Mouse (Mus musculus): ENCODE measurements at regions not wholly inside any gene's neighbourhood (a gene's known extent, or its start where the extent isn't known, plus 50 kb on each side); places are given as distances from the start of the nearest gene placed in this dataset.

DNA sequence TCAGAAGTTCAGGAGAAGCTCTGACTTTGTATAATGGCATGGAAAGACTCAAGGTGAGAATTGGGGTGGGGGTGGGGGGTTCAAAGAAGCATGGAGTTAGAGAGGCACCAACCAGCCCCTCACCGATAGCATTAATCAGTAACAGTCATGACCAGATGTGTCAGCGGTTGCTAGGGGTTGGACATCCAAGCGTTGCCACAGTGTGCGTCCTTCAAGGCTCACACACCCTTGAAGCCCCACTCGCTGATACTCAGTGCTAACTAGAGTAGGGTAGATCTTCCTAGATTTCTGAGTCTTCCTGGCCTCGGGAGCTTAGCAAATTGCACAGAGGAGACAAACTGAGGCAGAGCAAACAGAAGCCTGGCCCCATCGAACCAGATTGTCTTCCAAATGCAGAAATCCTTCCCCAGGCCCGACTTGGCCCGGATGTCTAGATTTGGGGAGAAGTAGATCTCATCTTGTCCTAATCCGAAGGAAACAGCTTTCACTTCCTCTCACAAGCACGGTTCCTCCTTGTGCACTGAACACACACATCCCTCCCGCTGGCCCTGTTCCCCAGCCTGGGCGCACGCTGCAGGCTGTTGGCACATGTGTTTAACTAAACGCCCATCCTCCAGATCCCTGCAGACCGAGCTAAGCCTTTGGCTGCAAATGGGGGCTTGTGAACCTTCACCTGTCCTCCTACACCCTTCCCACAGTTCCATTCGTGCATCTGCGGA is 73.1 kb upstream of the Vrk1 start:
- DNase-seq = peak; percentile 31
- TF ChIP-seq CTCF (IDR thresholded peaks at IDR 0.05) = no peak
- intact Hi-C loops (cut with DNase I) = no loop called here
- H3K4me3 ChIP-seq = no peak overlapping the region
- no peak overlapping the region for H3K27ac ChIP-seq

DNA sequence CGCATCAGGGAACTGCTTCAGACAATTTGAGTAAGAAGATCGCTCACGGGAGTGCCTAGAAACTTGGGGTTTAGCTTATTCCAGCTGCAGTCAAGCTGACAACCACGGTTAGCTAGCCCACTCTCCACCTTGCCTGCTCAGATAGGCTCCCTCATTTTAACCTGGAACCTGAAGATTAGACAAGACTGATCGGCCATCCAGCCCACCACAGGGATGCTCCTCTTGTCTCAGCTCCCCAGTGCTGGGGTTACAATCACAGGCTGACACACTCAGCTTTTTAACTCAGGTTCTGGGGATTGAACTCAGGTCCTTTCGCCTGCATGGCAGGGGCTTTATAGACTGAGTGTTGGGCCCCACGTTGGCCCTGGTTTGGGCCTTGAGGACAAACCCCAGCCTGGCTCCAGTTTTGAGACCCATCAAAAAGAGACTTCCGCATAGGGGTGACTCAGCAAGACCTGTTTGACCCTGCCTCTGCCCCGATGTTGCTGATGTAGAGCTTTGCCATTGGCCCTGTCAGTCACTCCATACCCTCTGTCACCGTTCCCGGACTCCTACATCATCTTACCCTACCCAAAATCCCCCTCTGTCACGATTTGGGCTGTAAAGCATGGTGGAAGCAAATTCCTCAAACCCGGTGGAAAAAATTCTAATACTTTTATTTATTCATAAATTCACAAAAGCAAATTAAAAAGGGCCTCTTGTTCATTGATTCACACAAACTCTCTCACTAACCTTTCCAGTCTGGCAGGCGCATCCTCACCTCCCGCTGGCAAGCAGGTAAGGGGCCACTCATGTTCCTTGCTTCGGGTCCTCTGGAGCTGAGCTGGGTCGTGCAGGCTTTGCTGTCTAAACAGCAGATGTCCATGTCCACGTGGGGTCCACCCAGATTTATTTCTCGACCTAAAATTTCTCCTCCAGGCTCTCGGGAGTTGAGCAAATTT is 67.6 kb upstream of the Vrk1 start:
- Histone ChIP-seq H3K27ac (no peak overlapping the region), H3K4me3 (no peak overlapping the region)
- DNase-seq = no peak
- TF ChIP-seq CTCF (IDR thresholded peaks at IDR 0.05) = no peak
- intact Hi-C loops (cut with DNase I) = no loop called here

DNA sequence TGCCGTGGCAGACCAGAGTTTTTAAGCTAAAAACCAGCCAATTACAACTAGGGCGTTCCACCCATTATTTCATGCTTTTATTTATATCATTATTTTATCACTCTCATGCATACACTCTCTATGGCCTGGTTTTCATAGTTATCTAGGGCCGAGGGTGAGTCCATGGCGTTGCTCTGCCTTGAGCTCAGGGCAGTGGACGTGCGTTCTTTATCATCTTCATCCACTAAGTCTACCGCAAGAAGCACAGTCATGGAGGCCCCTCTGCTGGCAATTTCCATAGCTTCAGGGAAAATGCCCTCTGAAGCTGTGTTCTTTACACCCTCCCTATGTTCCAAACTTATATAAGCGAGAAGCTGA is 67.0 kb upstream of the Vrk1 start:
- Histone ChIP-seq H3K27ac (no peak overlapping the region), H3K4me3 (no peak overlapping the region)
- TF ChIP-seq CTCF (IDR thresholded peaks at IDR 0.05) = no peak
- DNase-seq = no peak
- intact Hi-C loops (cut with DNase I) = no loop called here

DNA sequence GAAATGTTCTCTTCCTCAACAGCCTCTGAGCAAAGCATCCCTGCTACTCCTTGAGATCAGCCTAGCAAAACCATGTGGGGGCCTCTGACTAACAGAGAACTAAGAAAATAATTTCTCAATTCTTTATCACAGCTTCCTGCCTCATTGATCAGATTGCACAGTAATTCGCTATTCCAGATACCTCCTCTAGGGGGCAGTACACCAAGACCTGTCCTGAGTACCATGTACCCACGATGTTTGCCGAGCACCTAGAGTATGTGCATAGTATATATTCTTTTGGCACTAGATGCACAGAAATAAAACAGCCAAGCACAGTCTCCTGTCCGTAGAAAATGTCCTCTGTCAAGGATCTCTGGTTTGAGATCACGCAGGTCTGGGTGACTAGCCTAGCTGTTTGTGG is 62.7 kb upstream of the Vrk1 start:
- TF ChIP-seq CTCF (IDR thresholded peaks at IDR 0.05) = peak; percentile 19; the same call in 1 of the 2 replicates
- Histone ChIP-seq H3K4me3 (no peak overlapping the region), H3K27ac (no peak overlapping the region)
- intact Hi-C loops (cut with DNase I) = no loop called here
- DNase-seq = no peak

DNA sequence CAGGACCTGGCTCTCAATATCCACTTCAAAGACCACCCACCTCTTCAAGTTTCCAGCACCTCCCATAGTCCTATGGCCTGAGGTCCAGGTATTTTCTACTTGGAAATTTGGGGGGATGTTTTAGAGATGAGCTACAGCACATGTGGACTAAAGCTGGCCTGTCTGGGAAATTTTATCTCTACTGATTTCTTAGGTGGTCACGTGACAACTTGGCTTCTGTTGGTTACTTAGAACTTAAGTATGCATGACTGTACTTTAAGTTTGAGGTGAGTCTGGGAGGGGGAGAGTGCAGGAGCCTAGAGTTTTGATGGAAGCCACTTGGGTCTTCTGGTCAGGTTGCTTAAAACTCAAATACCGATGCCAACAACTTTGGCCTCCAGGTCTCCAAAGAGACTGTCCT is 61.7 kb upstream of the Vrk1 start:
- intact Hi-C loops (cut with DNase I) = no loop called here
- no peak for DNase-seq
- Histone ChIP-seq H3K27ac (no peak overlapping the region), H3K4me3 (no peak overlapping the region)
- TF ChIP-seq CTCF (IDR thresholded peaks at IDR 0.05) = no peak

DNA sequence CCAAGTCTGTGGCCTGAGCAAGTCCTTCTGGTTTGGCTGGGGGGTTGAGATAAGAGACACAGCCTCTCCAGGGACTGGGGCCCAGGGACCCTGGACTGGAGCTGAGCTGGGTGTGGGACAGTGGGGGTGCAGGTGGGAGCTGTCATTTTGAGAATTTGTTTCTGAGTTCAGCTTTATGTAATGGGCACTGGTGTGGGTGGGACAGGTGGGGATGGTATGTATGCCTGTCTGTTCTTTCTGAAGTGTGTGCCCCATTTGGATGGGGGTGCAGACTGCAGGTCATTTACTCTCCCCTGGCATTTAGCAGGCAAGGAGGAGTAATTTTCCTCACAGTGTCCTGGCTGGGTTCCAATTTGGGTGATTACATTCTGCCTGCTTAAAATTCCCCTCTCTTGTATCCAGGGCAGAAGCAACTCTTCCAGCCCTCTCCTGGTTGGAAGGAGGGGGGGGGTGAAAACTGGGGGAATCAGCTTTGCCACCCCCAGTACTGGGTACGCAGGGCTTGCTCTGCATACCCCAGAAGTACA is 54.2 kb upstream of the Vrk1 start:
- H3K27ac ChIP-seq = no peak overlapping the region
- intact Hi-C loops (cut with DNase I) = no loop called here
- DNase-seq = no peak
- no peak overlapping the region for H3K4me3 ChIP-seq
- no peak for TF ChIP-seq CTCF (IDR thresholded peaks at IDR 0.05)

DNA sequence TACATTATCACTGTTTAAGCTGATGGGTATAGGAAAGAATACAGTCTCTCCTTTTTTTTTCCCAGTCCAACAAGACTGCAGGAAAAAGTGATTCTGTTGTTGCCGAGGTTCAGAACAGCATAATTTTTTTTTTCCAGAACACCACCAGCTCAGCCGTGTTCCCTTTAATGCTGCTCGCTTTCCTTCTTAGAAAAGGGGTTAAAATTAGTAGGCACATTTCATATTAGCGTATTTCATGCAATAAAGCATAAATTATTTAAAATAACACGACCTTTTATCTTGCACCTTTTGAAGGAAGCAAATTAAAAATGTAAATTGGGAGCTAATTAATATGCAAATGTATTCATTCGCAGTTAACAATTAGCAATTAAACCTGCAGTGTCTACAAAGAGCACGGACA is 50.3 kb upstream of the Vrk1 start:
- no peak for TF ChIP-seq CTCF (IDR thresholded peaks at IDR 0.05)
- intact Hi-C loops (cut with DNase I) = no loop called here
- Histone ChIP-seq H3K4me3 (no peak overlapping the region), H3K27ac (no peak overlapping the region)
- no peak for DNase-seq
